Mouse (Mus musculus) forebrain, embryonic 13.5 days (tissue): ENCODE data around the gene Tmem233. TPM values are rescaled to one million over a fixed set of nuclear protein-coding genes. Genes with fewer than 3 reads are reported as not detected.

Source experiments
- ATAC-seq: fragments of 200-750 bp; cut with Nextera tagmentation; 2 replicates; pipeline ENCODE4 v1.8.0; 2017
- H3K27ac ChIP-seq: fragments of 300-500 bp; sonication (generic); 2 replicates; pipeline ENCODE4 v1.5.1; 2015; ENCODE audit warnings: inconsistent platforms, mild to moderate bottlenecking, moderate library complexity
- H3K27me3 ChIP-seq: fragments of 300-500 bp; sonication (generic); 2 replicates; pipeline ENCODE4 v1.6.1; 2015; ENCODE audit warnings: mild to moderate bottlenecking, inconsistent platforms
- H3K36me3 ChIP-seq: fragments of 300-500 bp; sonication (generic); 2 replicates; pipeline ENCODE4 v1.6.1; 2015; ENCODE audit warnings: mild to moderate bottlenecking, inconsistent platforms; ENCODE audit not compliant: poor library complexity, severe bottlenecking
- H3K4me1 ChIP-seq: fragments of 300-500 bp; sonication (generic); 2 replicates; pipeline ENCODE4 v1.6.1; 2015; ENCODE audit warnings: inconsistent platforms
- H3K4me2 ChIP-seq: fragments of 300-500 bp; sonication (generic); 2 replicates; pipeline ENCODE4 v1.6.1; 2015; ENCODE audit warnings: inconsistent platforms, mild to moderate bottlenecking, moderate library complexity
- H3K4me3 ChIP-seq: fragments of 300-500 bp; sonication (generic); 2 replicates; pipeline ENCODE4 v1.5.1; 2015; ENCODE audit warnings: mild to moderate bottlenecking, inconsistent platforms
- H3K9ac ChIP-seq: fragments of 300-500 bp; sonication (generic); 2 replicates; pipeline ENCODE4 v1.6.1; 2015; ENCODE audit warnings: mild to moderate bottlenecking, inconsistent platforms
- H3K9me3 ChIP-seq: fragments of 300-500 bp; sonication (generic); replicated peaks from 2 replicates; pipeline ENCODE4 v1.6.1; 2016; ENCODE audit warnings: inconsistent platforms
- WGBS: fragments of 180-500 bp; shearing (Covaris S2); methylation state at CpG from one replicate; pipeline ENCODE4 v1.1.7; 2015; 5-methylcytosine and 5-hydroxymethylcytosine counted together
- polyA plus RNA-seq: library from polyadenylated mRNA; unstranded; fragments of >200 nt; fragmentation: Nextera tagmentation; extraction: Ambion mirVana; gene quantifications from 2 replicates; pipeline ENCODE4 v1.2.1, GENCODE M21; 2015

The Tmem233 gene
- polyA plus RNA-seq, 1 experiment from 2014 or later = not detected

- Histone ChIP-seq H3K9me3 (no peaks in the 10 kb centered on the region), H3K4me3 (no peak overlapping the region), H3K4me1 (no peaks in the 10 kb centered on the region), H3K27ac (no peak overlapping the region), H3K27me3 (no peaks in the 10 kb centered on the region), H3K36me3 (peaks cover 84% of the 10 kb centered on the region), H3K9ac (no peak overlapping the region), H3K4me2 (no peak overlapping the region)
- WGBS = 96% methylated on average over 11 of the region's 11 CpGs
- ATAC-seq = no peak
These were observed 91.3 kb downstream of the Tmem233 start for GRCm38 (mm10) chr5:115991717-115992116.

Other genes with a start within 250 kb of the Tmem233 start
- 30.8 and 31.3 TPM in 2 replicates for gene Cit, start 238.0 kb downstream of the Tmem233 start, polyA plus RNA-seq
- 47.6 and 53.7 TPM in 2 replicates for gene Prkab1, start 58.7 kb downstream of the Tmem233 start, polyA plus RNA-seq
- gene Ccdc60, start 205.7 kb upstream of the Tmem233 start, polyA plus RNA-seq = 0.58 and 1.3 TPM in 2 replicates